ENCODE assay signal across 8 mouse cellular contexts in genomic region chr13:71459022-71459536, GRCm38 (mm10).
DNase-seq lines count a peak whose midpoint lies in the region; ATAC-seq and TF ChIP-seq lines count a peak whose summit lies in the region.

No protein-coding gene starts in this region.

- peaks cover 18% of the 10 kb centered on the region for H3K27me3 ChIP-seq in heart, embryonic 12.5 days (replicated peaks)
- H3K27me3 ChIP-seq in embryonic facial prominence, embryonic 15.5 days, result peaks cover 19% of the 10 kb centered on the region
- no peaks in the 10 kb centered on the region for H3K27me3 ChIP-seq in kidney, adult 2 months (replicated peaks; ENCODE audit: control insufficient read depth, insufficient read depth, low read length)
- peaks cover 18% of the 10 kb centered on the region for H3K27me3 ChIP-seq in midbrain, embryonic 15.5 days (replicated peaks)

- H3K9me3 ChIP-seq in heart, embryonic 12.5 days (replicated peaks), result no peaks in the 10 kb centered on the region
- no peaks in the 10 kb centered on the region for H3K9me3 ChIP-seq in embryonic facial prominence, embryonic 15.5 days (replicated peaks)
- H3K9me3 ChIP-seq in midbrain, embryonic 15.5 days, result no peaks in the 10 kb centered on the region

- peaks cover 10% of the 10 kb centered on the region for H3K4me1 ChIP-seq in heart, embryonic 12.5 days (replicated peaks)
- H3K4me1 ChIP-seq in embryonic facial prominence, embryonic 15.5 days, result peaks cover 9% of the 10 kb centered on the region
- H3K4me1 ChIP-seq in kidney, adult 2 months (ENCODE audit: control insufficient read depth, insufficient read depth, low read length), result peaks cover 3% of the 10 kb centered on the region; the same call in 1 of the 2 replicates
- H3K4me1 ChIP-seq in midbrain, embryonic 15.5 days, result peaks cover 19% of the 10 kb centered on the region

- WGBS in heart, embryonic 12.5 days, result 19% methylated on average over 11 of the region's 11 CpGs
- WGBS in embryonic facial prominence, embryonic 15.5 days, result 19% methylated on average over 11 of the region's 11 CpGs
- WGBS in kidney, adult 2 months, result 39% methylated on average over 11 of the region's 11 CpGs
- WGBS in midbrain, embryonic 15.5 days, result 9% methylated on average over 11 of the region's 11 CpGs

- TF ChIP-seq POLR2A in kidney, adult 2 months (IDR thresholded peaks at IDR 0.05; ENCODE audit: low read depth, low read length), result no peak

- DNase-seq in heart, postnatal 25 days (ENCODE audit: low spot score), result no peak
- DNase-seq in kidney, adult 2 months, result peak; percentile 60
- DNase-seq in layer of hippocampus, adult 18-20 months (ENCODE audit: low spot score in 2 of 2), result no peak
- DNase-seq in gastrocnemius, postnatal 4 days (ENCODE audit: low spot score in 2 of 2), result no peak

- H3K4me2 ChIP-seq in heart, embryonic 12.5 days, result peak overlapping the region; percentile 62
- peak overlapping the region; percentile 46 for H3K4me2 ChIP-seq in embryonic facial prominence, embryonic 15.5 days (replicated peaks)
- H3K4me2 ChIP-seq in midbrain, embryonic 15.5 days, result peak overlapping the region; percentile 45

- ATAC-seq in heart, embryonic 12.5 days (ENCODE audit: insufficient number of reproducible peaks, low FRiP score), result no peak
- no peak for ATAC-seq in embryonic facial prominence, embryonic 15.5 days (ENCODE audit: insufficient number of reproducible peaks, low FRiP score, low TSS enrichment, low read depth)
- peak; percentile 48 for ATAC-seq in midbrain, embryonic 15.5 days (replicated peaks)
- ATAC-seq in megakaryocyte progenitor cell, adult 5-6 weeks (replicated peaks; ENCODE audit: poor library complexity), result no peak

- no peak overlapping the region for H3K9ac ChIP-seq in heart, embryonic 12.5 days
- H3K9ac ChIP-seq in embryonic facial prominence, embryonic 15.5 days, result no peak overlapping the region
- peak overlapping the region; percentile 8; the same call in 1 of the 2 replicates for H3K9ac ChIP-seq in midbrain, embryonic 15.5 days

- no peaks in the 10 kb centered on the region for H3K36me3 ChIP-seq in heart, embryonic 12.5 days
- no peaks in the 10 kb centered on the region for H3K36me3 ChIP-seq in embryonic facial prominence, embryonic 15.5 days
- H3K36me3 ChIP-seq in kidney, adult 2 months (ENCODE audit: control insufficient read depth, insufficient read depth, low read length), result no peaks in the 10 kb centered on the region
- no peaks in the 10 kb centered on the region for H3K36me3 ChIP-seq in midbrain, embryonic 15.5 days (replicated peaks)

- no peak overlapping the region for H3K27ac ChIP-seq in heart, embryonic 12.5 days (ENCODE audit: poor library complexity, severe bottlenecking)
- H3K27ac ChIP-seq in embryonic facial prominence, embryonic 15.5 days (replicated peaks), result 0 out of 2 replicates have a peak overlapping the region, but pooled peaks have one; percentile 31
- no peak overlapping the region for H3K27ac ChIP-seq in kidney, adult 2 months (ENCODE audit: insufficient read depth, low read depth, low read length)
- peak overlapping the region; percentile 77 for H3K27ac ChIP-seq in midbrain, embryonic 15.5 days

- H3K4me3 ChIP-seq in heart, embryonic 12.5 days, result 0 out of 2 replicates have a peak overlapping the region, but pooled peaks have one; percentile 35
- peak overlapping the region; percentile 27; the same call in 1 of the 2 replicates for H3K4me3 ChIP-seq in embryonic facial prominence, embryonic 15.5 days (replicated peaks)
- no peak overlapping the region for H3K4me3 ChIP-seq in kidney, adult 2 months (ENCODE audit: insufficient read depth, low read depth, low read length)
- no peak overlapping the region for H3K4me3 ChIP-seq in midbrain, embryonic 15.5 days

- TF ChIP-seq CTCF in kidney, adult 2 months (conservative IDR thresholded peaks at IDR 0.05; ENCODE audit: insufficient read depth, insufficient read length, low read depth, low read length), result no peak

- intact Hi-C loops in heart, postnatal 25 days (cut with DNase I), result loop anchor here (5.0 to 10.0 kb wide), 2 partner anchors 496 to 1573 kb away; no protein-coding TSS in a partner anchor

Comparison
In these comparisons a context has a peak if more than half of its experiments do, and no peak if none do; other contexts are left out.
1. H3K27ac ChIP-seq: peak in embryonic facial prominence, embryonic 15.5 days (single experiment) and midbrain, embryonic 15.5 days (single experiment); none in heart, embryonic 12.5 days (single experiment) and kidney, adult 2 months (single experiment).
2. H3K4me3 ChIP-seq: peak in heart, embryonic 12.5 days (single experiment) and embryonic facial prominence, embryonic 15.5 days (single experiment); none in kidney, adult 2 months (single experiment) and midbrain, embryonic 15.5 days (single experiment).
3. Peak in every context shown above with its lines, with median percentiles within 50 percentile points of each other: H3K4me2 ChIP-seq.